8 mouse cellular contexts compared by ENCODE assay signal in genomic region chr3:79567703-79568362, GRCm38 (mm10). TPM values are rescaled to one million over a fixed set of nuclear protein-coding genes. Genes with fewer than 3 reads are reported as not detected.
DNase-seq lines count a peak whose midpoint lies in the region; ATAC-seq lines count a peak whose summit lies in the region.

Gene Fnip2, minus strand, starts transcription at chr3:79567796.

- ATAC-seq in CD4-positive, CD25-positive, alpha-beta regulatory T cell, adult 4 months, result peak; percentile 80
- peak; percentile 94 for ATAC-seq in heart, embryonic 14.5 days (ENCODE audit: insufficient number of reproducible peaks, insufficient read depth, low FRiP score, low read depth)
- peak; percentile 94 for ATAC-seq in liver, embryonic 13.5 days (ENCODE audit: low read depth)
- peak; percentile 96 for ATAC-seq in stomach, embryonic 16.5 days (ENCODE audit: insufficient read depth, low FRiP score)

- H3K4me1 ChIP-seq in heart, embryonic 14.5 days (ENCODE audit: control insufficient read depth in 2 of 2, insufficient read depth in 2 of 2, low read length in 2 of 2), result peaks cover 6 to 13% of the 10 kb centered on the region in 2 experiments
- peaks cover 57% of the 10 kb centered on the region for H3K4me1 ChIP-seq in liver, embryonic 13.5 days (replicated peaks)
- peaks cover 3% of the 10 kb centered on the region; the same call in 1 of the 2 replicates for H3K4me1 ChIP-seq in stomach, embryonic 16.5 days (ENCODE audit: control insufficient read depth, insufficient read depth, low read length)

- H3K4me2 ChIP-seq in heart, embryonic 14.5 days (ENCODE audit: low read length), result peak within 1 kb of the TSS; percentile 78
- peak within 1 kb of the TSS; percentile 82 for H3K4me2 ChIP-seq in liver, embryonic 13.5 days
- peak within 1 kb of the TSS; percentile 93 for H3K4me2 ChIP-seq in stomach, embryonic 16.5 days (ENCODE audit: low read depth, low read length)

- peak within 1 kb of the TSS; percentile 82 to 91 for H3K4me3 ChIP-seq in heart, embryonic 14.5 days (ENCODE audit: control insufficient read depth in 1 of 2, insufficient read depth in 1 of 2, low read depth in 1 of 2, low read length in 2 of 2)
- peak within 1 kb of the TSS; percentile 97 for H3K4me3 ChIP-seq in liver, embryonic 13.5 days (replicated peaks)
- H3K4me3 ChIP-seq in stomach, embryonic 16.5 days (replicated peaks; ENCODE audit: low read length), result peak within 1 kb of the TSS; percentile 81

- no peaks in the 10 kb centered on the region for H3K9me3 ChIP-seq in heart, embryonic 14.5 days (ENCODE audit: control insufficient read depth, low read length)
- no peaks in the 10 kb centered on the region for H3K9me3 ChIP-seq in liver, embryonic 13.5 days (replicated peaks)
- H3K9me3 ChIP-seq in stomach, embryonic 16.5 days (replicated peaks; ENCODE audit: control insufficient read depth, low read length), result no peaks in the 10 kb centered on the region

- H3K36me3 ChIP-seq in heart, embryonic 14.5 days (ENCODE audit: control insufficient read depth, insufficient read depth, low read length), result no peaks in the 10 kb centered on the region
- H3K36me3 ChIP-seq in liver, embryonic 13.5 days, result peaks cover 4% of the 10 kb centered on the region; the same call in 1 of the 2 replicates
- no peaks in the 10 kb centered on the region for H3K36me3 ChIP-seq in stomach, embryonic 16.5 days (ENCODE audit: control insufficient read depth, insufficient read depth, low read length)

- DNase-seq in c-Kit-negative CD71-positive TER-119-positive erythroid progenitor cells, embryonic 14.5 days (ENCODE audit: low read depth, low spot score), result peak; percentile 89
- peak; percentile 92 for DNase-seq in fibroblast of lung, adult 2 months (ENCODE audit: low read depth)
- DNase-seq in kidney, postnatal 14 days, result peak; percentile 93
- DNase-seq in liver, embryonic 13.5 days, result peak; percentile 90
- DNase-seq in neural tube, embryonic 10.5 days (ENCODE audit: extremely low spot score, low spot score), result peak; percentile 93

- H3K27ac ChIP-seq in heart, embryonic 14.5 days (replicated peaks in 1 of 2; ENCODE audit: control insufficient read depth in 1 of 2, insufficient read depth in 1 of 2, low read depth in 2 of 2, low read length in 2 of 2), result peak within 1 kb of the TSS; percentile 78 to 84
- peak within 1 kb of the TSS; percentile 95 for H3K27ac ChIP-seq in liver, embryonic 13.5 days
- H3K27ac ChIP-seq in stomach, embryonic 16.5 days (ENCODE audit: low read length), result peak within 1 kb of the TSS; percentile 84

- peak within 1 kb of the TSS; percentile 86 for H3K9ac ChIP-seq in heart, embryonic 14.5 days (ENCODE audit: low read length)
- H3K9ac ChIP-seq in liver, embryonic 13.5 days, result peak within 1 kb of the TSS; percentile 99
- H3K9ac ChIP-seq in stomach, embryonic 16.5 days (ENCODE audit: low read length), result peak within 1 kb of the TSS; percentile 83

- no peaks in the 10 kb centered on the region for H3K27me3 ChIP-seq in heart, embryonic 14.5 days (ENCODE audit: control insufficient read depth, insufficient read depth, low read length)
- no peaks in the 10 kb centered on the region for H3K27me3 ChIP-seq in liver, embryonic 13.5 days
- no peaks in the 10 kb centered on the region for H3K27me3 ChIP-seq in stomach, embryonic 16.5 days (ENCODE audit: control insufficient read depth, insufficient read depth, low read length)

- WGBS in heart, embryonic 14.5 days, result under 1% methylated on average over 53 of the region's 55 CpGs
- under 1% methylated on average over 53 of the region's 55 CpGs for WGBS in liver, embryonic 13.5 days (ENCODE audit: insufficient replicate concordance)
- under 1% methylated on average over 54 of the region's 55 CpGs for WGBS in stomach, embryonic 16.5 days

RNA-seq across cellular contexts. Expression of gene Fnip2, which starts in this region (rescaled TPM):
- polyA plus RNA-seq in CD4-positive, CD25-positive, alpha-beta regulatory T cell, adult 4 months (2017; shearing (Covaris generic)), result under 1 TPM; 0.51 to 0.58 TPM
- polyA plus RNA-seq in heart, embryonic 14.5 days (2014; fragmentation: Nextera tagmentation; extraction: Ambion mirVana), result 4.3 and 4.5 TPM in 2 replicates
- polyA plus RNA-seq in liver, embryonic 13.5 days (2015; fragmentation: Nextera tagmentation; extraction: Ambion mirVana), result 3.5 and 3.8 TPM in 2 replicates
- polyA plus RNA-seq in stomach, embryonic 16.5 days (2015; fragmentation: Nextera tagmentation; extraction: Ambion mirVana), result 3.0 and 3.8 TPM in 2 replicates

Comparison
In these comparisons a context has a peak if more than half of its experiments do, and no peak if none do; other contexts are left out.
1. Peak in every context shown above with its lines: DNase-seq, ATAC-seq, H3K4me3 ChIP-seq and H3K27ac ChIP-seq.
2. Peak in ATAC-seq in CD4-positive, CD25-positive, alpha-beta regulatory T cell, adult 4 months; RNA of the gene not detected or under 1 TPM.